Mouse (Mus musculus): ENCODE data around the gene Pllp.

Gene Pllp

DNA sequence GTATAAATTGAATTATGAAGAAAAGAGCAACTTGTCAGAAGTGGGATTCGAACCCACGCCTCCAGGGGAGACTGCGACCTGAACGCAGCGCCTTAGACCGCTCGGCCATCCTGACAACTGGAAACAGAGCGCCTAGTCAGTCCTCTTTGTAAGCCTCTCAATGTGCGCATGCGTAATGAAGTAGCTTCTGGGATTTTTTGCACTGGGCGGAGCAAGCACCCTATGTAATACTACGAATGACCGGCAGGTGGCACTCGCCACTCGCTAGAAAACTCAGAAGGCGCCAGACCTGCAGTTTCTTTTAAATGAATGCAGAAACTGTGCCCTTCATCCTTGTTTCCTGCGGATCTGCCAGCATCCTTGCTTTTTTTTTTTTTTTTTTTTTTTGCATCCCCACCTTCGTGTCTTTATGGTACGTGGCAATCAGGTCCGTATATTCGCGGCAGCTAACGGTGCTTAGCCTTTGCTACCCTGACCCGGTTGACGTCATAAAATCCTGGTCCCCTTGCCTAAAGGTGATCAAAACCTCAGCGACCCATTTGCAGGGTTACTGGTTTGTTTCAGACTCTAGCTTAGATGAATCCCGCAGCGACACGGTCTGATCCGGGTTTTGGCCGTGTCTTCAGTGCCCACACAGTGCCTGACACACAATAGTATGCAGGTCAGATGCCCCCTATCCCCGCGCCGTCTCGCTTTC, 8.0 kb upstream of the Pllp start:
- peak; percentile 80 for DNase-seq (ENCODE audit: extremely low read depth, low read depth)

DNA sequence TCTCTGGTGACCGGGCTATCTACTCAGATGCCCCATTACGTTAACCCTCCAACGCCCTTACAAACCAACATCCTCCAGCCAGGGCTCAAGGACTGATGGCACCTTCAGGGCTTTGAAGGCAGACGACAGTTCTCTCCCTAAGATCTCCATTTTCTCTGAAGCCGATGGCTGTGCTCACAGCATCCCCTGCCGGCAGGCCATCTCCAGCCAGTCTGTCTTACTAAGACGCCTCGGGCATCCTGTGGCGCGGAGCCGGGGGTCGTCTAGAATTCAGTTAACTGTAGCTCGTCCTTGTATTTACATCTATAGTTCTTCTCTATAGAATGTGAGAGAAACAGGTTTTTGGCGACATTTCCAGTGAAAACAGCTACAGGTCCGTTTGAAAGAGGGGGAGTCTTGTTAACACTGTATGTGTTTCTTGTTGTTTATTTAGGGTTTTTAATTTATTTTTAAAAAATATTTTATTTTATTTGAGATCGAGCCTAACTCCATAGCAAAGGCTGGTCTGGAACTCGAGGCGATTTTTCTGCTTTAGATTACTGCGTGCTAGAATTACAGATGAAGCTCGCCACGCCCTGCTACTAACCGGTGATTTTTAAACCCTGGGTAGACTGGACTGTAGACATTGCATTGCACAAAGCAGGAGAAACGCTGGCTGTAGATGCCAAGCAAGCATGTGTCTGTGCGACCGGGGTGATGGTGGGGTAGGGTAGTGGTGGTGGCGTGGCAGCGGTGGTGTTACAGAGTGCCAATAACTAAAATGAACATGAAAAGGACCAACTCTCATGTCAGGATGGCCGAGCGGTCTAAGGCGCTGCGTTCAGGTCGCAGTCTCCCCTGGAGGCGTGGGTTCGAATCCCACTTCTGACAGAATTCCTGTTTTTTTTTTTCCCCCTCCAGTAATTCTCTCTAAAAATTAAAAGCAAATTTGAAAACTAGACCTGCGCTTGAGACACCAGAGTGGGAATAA, 7.1 kb upstream of the Pllp start:
- peak; percentile 76 for DNase-seq (ENCODE audit: extremely low read depth, low read depth)

DNA sequence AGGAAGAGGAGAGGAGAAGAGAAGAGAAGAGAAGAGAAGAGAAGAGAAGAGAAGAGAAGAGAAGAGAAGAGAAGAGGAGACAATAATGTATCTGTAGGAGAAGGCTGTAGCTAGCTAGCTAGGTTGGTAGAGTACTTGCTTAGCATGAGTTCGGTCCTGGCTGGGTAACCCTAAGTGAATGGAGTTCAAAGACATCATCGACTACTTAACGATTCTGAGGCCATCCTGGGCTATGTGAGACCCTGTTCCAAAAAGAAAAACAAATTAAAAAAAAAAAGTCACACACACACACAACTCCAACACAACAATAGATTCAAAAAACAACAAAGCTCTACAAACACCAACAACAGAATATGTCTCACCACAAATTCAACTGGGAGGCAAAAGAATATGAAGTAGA, 6.1 kb upstream of the Pllp start:
- peak; percentile 54 for DNase-seq (ENCODE audit: extremely low read depth, low read depth)

DNA sequence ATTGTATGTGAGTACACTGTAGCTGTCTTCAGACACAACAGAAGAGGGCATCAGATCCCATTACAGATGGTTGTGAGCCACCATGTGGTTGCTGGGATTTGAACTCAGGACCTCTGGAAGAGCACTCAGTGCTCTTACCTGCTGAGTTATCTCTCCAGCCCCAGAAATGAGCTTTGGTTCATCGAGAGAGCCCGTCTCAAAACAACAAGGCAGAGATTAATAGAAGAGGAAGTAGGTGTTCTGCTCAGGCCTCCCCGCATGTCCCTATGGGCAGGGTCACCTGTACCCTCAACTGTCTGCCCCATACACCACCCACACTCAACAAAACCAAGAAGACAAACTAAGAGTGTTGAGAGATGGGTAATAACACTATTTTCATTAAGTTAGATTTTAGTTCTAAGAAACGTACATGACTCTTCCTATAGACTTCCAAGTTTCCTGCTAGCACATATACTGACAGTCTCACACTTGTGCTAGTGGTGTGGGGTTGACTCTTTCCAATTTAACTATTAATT, 4.4 kb upstream of the Pllp start:
- DNase-seq (ENCODE audit: extremely low read depth, low read depth) = peak; percentile 28

DNA sequence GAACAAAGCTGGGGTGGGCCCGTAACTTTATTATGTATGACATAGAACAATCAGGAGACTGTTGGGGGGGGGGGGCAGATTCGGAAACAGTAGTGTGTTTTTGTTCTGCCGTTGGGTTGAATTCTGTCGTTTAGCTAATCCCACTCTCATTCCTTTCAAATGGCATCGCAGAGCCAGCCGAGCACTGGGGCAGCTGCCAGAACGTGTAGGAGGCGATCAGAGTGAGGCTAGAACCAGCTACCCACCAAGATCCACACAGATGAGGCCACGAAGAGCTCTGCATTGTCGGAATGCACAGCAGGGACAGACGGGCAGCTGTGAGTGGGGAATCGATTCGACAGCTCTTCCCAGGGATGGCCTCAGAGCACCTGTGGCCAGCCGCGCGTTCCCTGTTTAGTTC, 3.3 kb upstream of the Pllp start:
- DNase-seq (ENCODE audit: extremely low read depth, low read depth) = no peak

DNA sequence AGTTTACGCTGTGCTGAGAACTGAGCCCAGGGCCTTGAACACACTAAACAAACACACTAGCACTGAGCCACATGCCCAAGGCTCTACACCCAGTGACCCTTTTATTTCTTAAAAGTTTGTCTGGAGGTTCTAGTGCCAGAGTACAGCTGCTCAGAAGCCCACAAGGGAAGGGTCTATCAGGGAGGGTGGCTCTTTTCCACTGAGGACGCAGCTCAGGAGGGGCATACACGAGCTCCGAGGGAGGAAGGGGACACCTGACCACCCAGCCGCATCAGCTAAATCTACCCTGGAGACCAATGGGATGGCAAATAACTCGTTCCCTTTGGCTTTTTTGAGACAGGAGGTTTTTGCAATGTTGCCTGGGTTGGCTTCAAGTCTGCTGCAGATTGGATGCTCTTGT, 1.9 kb upstream of the Pllp start:
- DNase-seq (ENCODE audit: extremely low read depth, low read depth) = no peak

DNA sequence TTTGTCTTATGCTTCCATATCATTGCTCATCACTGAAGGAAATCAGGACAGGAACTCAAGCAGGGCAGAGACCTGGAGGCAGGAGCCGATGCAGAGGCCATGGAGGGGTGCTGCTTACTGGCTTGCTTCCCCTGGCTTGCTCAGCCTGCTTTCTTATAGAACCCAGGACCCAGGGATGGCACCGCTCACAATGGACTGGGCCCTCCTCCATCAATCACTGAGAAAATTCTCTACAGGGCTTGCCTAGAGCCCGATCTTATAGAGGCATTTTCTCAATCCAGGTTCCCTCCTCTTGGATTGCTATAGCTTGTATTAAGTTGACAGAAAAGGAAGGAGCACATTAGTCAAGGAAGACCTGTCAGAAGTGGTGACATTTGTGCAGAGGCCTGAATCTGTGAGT, 488 bp upstream of the Pllp start:
- no peak for DNase-seq (ENCODE audit: extremely low read depth, low read depth)

DNA sequence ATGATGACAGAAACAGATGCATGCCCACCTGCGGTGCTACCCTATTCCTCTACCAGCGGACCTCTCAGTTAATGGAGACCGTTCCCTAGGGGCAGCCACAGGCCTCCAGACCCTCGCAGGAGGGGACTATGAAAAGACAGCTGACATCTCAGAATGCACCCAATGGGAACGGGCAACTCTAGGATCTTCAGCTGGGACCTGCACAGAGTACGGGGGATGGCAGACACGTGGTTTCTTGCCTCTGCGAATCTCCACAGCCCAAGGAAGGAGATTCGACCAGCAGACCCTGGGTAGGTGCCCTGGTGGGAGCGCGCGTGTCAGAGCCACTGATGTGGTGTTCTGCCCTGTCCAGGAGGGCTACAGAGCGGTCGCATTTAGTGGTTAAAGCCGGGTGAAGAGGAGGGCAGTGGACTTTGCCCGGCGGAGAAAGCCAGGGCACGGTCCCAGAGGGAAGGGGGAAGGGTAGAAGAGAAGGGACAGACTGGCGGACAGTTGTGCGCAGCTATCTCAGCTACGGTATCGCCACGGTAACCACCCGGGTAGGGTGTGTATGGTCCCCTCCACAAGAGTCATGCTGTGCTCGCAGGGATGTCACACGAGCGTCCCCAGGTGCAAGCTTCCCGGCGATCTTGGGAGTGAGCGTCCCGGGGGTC, 611 bp downstream of the Pllp start:
- DNase-seq (ENCODE audit: extremely low read depth, low read depth) = no peak

DNA sequence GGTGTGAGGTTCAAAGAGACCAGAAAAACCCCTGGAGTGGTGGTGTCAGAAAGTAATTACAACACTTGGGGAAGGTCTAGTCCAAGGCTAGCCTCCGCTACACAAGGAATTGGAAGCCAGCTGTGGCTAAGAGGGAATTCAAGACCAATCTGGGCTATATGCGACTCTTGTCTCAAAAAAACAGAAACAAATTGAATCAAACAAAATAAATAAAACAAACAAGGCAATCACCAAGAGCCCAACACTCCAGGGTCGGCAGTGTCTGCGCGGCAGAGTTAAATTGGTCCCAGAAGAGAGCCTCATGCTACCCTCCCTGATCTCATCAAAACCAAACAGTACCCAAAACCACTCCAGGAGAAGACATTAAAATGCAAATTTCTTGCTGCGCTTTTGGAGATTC, 1.4 kb downstream of the Pllp start:
- DNase-seq (ENCODE audit: extremely low read depth, low read depth) = no peak

DNA sequence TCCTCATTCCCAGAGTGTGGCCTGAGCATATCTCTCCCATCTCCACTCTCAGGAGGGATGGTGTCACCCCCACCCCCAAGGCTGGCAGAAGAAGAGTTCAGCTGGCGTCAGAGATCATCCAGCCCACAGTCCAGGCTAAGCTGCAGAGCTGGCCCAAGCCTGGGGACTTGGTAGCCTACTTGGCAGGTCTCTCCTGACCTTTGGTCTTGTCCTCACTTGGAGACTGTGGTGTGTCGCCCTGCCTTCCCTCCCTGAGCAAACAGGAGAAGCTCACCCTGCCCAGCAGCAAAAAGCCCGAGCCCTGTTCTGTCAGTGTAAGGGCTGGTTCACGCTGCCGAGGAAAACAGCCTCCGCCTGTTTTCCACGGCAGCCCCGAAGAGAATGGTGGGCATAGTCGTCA, 10.1 kb downstream of the Pllp start:
- no peak for DNase-seq (ENCODE audit: extremely low read depth, low read depth)

DNA sequence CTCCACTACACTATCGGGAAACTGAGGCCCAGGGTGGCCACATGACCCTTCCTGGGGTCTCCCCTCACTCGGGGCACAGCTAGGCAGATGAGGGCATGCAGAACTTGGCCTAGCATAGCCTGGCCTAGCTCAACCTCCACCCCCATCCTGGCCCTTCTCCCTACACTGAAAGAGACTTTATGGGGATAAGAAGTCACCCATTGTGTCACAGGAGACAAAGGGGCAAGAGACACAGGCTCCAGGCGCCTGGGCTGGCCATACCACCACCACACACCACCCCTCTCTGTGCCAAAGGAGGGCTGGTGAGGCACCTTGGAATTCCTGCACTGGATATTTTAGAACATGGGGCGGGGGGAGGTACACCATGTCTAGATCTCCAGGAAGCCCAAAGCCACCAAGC, 11.8 kb downstream of the Pllp start:
- DNase-seq (ENCODE audit: extremely low read depth, low read depth) = no peak

DNA sequence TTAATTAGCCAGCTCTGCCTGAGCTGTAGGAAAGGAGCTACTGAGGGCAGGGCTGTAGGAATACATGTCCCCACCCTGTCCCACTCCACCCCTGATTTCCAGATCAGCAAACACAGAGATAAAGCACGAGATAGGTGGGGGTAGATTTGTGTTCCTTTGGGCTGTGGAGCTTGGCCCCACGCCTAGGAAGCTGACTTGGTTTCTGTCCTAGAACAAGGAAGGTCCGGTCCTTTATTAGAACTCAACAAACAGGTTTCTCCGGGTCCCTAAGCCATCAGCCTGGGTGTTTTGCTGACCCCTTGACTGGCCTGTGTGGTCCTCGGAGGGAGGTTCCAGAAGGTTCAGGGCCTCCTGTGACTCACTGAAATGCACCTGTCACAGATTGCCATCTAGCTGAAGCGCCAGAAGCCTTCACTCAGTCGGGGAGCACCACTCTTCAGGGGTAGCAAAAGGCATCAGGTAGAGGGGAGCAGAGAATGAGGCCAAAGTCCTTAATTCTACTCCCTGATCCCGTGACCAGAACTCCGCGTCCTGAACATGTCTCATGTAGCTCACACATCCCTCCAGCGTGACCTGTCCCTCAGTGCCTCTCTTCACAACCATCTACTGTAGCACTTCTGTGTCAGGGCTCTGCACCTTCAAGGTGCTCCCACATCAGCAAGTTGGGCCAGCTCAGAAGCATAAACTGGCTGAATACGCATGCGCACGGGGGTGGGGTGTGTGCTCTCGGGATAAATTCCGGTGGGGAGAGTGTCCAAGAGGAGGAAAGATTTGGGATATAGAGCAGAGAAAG, 13.2 kb downstream of the Pllp start:
- DNase-seq (ENCODE audit: extremely low read depth, low read depth) = no peak

DNA sequence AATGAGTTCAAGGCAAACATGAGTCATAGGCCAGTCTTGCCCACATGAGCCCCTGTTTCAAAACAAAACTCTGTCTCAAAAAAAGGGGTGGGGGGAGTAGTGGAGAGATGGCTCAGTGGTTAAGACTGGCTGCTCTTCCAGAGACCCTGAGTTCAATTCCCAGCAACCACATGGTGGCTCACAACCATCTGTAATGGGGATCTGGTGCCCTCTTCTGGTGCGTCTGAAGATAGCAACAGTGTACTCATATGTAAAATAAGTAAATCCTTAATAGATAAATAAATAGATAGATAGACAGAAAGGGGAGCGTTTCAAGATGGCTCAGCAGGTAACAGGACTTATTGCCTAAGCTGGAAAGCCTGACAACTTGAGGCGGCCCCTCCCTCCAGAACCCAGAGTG, 15.7 kb downstream of the Pllp start:
- DNase-seq (ENCODE audit: extremely low read depth, low read depth) = no peak

DNA sequence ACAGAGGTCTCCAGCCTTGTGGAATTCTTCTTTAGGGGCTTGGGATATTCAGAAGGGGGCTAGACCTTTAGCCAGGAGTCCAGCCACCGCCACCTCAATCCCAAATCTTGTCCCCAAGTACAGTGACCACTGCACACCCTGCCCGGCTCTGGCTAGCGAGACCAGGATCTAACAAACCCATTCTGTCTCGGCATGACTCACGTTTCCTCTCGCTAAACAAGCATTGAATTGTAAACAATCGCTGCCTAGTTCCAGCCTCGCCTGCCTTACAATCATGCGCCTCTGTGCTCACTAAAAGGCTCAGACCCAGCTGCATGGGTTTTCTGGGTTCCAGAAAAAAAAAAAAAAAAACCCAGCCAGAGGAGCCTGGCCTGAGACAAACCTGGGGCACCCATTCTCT, 17.5 kb downstream of the Pllp start:
- no peak for DNase-seq (ENCODE audit: extremely low read depth, low read depth)

DNA sequence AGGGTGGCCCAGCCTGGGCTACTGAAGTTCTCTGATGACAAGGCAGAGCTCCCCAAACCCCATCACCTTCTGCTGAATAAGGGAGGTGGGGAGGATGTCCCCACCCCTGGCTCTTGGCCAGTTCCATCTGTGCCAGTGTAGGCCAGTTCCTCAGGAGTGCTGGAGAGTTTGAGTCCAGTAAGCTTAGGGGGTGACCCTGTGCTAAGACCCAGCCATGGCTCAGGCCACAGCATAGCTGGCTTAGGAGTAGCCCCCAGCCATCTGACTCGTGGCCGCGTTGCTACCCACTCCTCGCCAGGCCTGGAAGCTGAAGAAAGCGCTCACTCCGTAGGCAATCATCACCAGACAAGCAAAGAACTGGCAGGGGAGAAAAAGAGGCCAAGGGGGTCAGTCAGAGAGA, 20.2 kb downstream of the Pllp start:
- no peak for DNase-seq (ENCODE audit: extremely low read depth, low read depth)

DNA sequence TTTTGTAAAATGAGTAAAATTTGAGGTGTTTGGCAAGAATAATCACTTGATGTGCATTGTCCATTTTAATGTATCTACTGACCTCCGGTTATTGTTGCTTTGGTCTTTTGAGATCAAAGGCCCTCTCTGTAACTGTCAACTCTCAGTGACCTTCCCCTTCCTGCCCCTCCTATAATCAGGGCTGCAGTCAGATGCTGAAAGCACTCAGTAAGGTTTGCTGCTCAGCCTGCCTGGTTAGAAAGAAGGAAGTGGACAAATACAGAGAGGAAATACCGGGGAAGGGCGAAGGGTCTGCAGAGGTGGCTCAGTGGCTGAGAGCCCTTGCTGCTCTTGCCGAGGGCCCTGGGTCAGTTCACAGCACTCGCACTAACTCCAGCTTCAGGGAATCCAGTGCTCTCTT, 21.7 kb downstream of the Pllp start:
- no peak for DNase-seq (ENCODE audit: extremely low read depth, low read depth)

DNA sequence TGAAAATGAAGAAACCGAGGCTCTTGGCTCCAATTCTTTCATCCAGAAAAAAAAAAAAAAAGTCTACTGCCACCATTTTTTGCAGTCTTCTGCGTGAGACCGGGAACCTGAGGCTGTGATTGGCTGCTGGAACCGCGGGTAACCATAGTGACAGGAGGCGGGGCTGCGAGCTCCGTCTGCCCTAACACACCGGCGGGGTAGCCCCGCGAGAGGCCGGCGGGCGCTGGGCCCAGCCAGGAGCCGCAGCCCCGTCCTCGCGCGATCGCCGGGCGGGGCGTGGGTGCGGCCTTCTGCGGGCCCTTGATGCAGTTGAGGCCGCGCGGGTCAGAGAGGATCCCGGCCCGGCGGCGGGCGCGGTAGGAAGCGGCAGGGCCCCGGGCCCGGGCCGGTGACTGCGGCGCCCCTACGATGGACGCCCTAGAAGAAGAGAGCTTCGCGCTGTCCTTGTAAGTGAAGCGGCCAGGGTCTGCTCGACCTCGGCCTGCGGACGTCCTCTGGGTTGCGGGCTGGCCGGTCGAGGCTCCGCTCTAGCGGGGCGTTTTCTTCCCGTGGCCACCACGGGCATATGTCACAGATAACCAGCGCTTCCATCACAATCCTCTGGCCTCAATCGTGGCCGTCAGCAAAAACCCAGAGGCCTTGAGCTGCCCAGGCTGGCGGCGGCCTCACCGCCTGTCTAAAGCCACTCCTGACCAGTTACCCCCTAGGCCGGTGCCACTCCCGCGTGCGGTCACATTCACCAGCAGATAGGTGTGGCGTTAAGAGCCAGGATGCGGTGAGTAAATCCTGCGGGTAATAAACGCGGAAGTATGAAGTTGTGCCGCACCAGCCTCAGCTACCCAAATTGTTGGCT, 29.4 kb downstream of the Pllp start, which contains the start of gene Arl2bp:
TSS of gene Arl2bp (plus strand) at position 145 of the 853 bp plus-strand sequence.
- peak; percentile 83 for DNase-seq (ENCODE audit: extremely low read depth, low read depth)

DNA sequence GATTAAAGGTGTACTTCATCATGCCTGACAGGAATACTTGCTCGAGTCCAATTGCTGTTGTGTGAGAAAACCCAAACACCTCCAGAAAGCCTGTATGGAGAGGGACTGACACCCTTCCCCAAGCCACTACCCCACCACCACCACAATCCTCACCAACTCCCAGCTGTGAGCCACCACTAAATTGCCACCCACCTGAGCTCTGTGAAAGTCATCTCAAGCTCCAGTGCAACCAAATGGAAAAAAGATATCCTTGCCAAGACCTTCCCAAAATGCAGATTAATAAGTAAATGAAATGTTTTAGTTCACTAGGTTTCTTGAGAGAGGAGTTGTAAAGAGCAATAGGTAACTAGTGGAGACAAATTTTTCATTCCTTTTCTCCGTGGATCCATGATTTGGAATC, 31.4 kb downstream of the Pllp start:
- DNase-seq (ENCODE audit: extremely low read depth, low read depth) = no peak

DNA sequence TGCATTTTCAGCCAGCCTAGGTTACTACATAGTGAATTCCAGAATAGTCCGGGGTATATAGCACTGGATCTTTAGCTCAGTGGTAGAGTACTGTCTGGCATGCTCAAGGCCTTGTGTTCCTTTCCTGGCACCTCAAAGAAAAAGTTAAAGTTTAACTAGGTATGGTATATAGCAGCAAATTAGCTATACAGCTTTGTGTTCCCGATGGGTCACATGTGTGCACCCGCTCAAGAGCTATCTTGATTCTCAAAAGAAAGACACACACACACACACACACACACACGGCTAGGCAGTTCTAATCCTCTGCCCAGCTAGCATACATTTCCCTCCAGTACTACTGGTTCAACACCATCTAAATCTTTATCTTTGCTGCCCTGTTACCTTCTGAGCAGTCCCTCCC, 35.7 kb downstream of the Pllp start:
- no peak for DNase-seq (ENCODE audit: extremely low read depth, low read depth)

DNA sequence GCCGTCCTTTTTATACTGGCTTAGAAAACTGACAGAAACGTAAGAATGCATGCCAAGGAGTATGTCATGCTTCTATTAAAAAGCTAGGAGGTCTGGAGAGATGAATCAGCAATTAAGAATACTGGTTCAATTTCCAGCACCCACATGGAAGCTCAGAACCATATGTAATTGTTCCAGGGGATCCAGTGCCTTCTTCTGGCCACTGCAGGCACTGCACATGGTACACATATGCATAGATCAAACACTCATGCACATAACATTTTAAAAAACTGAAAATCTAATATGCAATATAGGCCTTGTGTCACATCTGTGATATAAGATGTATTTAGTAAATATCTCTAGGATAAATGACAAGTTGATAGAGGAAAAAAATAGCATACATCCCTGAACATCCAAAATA, 38.0 kb downstream of the Pllp start:
- DNase-seq (ENCODE audit: extremely low read depth, low read depth) = no peak

All from MEL-GATA-1-ER (cell line).